Mouse (Mus musculus) olfactory bulb, adult 2 months (tissue): ENCODE measurements at regions not wholly inside any gene's neighbourhood (a gene's known extent, or its start where the extent isn't known, plus 50 kb on each side); places are given as distances from the start of the nearest gene placed in this dataset.

Experiments used
- CTCF ChIP-seq: fragments of 200-500 bp; IDR thresholded peaks from 2 replicates; pipeline ENCODE4 v1.5.1; 2012; ENCODE audit warnings: low read depth, mild to moderate bottlenecking, low read length, moderate library complexity; ENCODE audit not compliant: insufficient read depth
- POLR2A ChIP-seq: fragments of 200-500 bp; IDR thresholded peaks from 2 replicates; pipeline ENCODE4 v1.6.1; 2012; ENCODE audit warnings: mild to moderate bottlenecking, low read depth, low read length, moderate library complexity; ENCODE audit not compliant: insufficient read depth

GRCm38 (mm10) chr10:37313461-37313860, 174.7 kb upstream of the Marcks start:
- no peak for TF ChIP-seq CTCF
- no peak for TF ChIP-seq POLR2A
